Mouse (Mus musculus): ENCODE data around the gene Rbfox3. TPM values are rescaled to one million over a fixed set of nuclear protein-coding genes. Genes with fewer than 3 reads are reported as not detected.

Rbfox3 gene
- polyA plus RNA-seq (2015; fragmentation: Nextera tagmentation; extraction: Ambion mirVana), result 0.09 and 0.16 TPM in 2 replicates

DNA sequence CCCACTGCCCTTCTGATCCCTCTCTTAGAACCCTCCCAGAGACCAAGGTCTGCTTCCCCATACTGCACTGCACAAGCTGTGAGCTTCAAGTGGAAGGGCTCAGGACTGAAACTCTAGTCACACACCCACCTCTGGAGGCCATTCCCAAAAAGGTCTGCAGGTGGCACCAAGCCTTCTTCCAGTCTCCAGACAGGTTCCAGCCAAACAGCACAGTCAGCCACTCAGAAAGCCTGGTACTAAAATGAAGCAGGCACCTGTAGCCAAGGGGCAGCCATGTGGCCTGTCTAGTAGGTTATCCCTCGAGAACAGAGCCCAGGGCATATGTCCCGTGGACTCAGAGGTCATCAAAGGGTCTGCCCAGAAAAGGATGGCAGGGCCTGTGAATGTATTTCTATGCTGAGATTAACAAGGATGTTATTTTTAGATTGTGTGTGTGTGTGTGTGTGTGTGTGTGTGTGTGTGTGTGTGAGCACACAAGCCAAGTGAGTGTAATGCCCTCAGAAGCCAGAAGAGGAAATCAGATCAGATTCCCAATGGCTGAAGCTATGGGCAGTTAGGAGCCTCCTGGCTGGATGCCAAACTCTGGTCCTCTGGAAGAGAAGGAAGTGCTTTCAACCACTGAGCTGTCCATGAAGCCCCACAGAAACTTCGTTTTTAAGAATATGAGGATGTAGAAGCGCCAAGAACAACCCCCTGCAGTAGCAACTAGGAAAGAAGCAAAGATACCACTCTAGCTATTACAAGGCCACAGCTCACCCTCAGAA, at the start of gene Rbfox3:
Gene Rbfox3, minus strand, starts transcription at position 291 of the 764 bp plus-strand sequence.
- Histone ChIP-seq H3K9ac (ENCODE audit: low read length) (no peak within 1 kb of the TSS), H3K4me1 (ENCODE audit: control insufficient read depth, insufficient read depth, low read length) (peaks cover 8% of the 10 kb centered on the region), H3K4me2 (ENCODE audit: low read depth, low read length) (no peak within 1 kb of the TSS), H3K27me3 (ENCODE audit: control insufficient read depth, insufficient read depth, low read length) (peaks cover 55% of the 10 kb centered on the region), H3K4me3 (ENCODE audit: low read length) (no peak within 1 kb of the TSS), H3K27ac (ENCODE audit: low read length) (no peak within 1 kb of the TSS), H3K36me3 (ENCODE audit: control insufficient read depth, insufficient read depth) (no peaks in the 10 kb centered on the region), H3K9me3 (replicated peaks; ENCODE audit: control insufficient read depth, low read length) (no peaks in the 10 kb centered on the region)
- ATAC-seq (replicated peaks; ENCODE audit: extremely low read depth, insufficient read depth, low FRiP score), result no peak
- 26% methylated on average over 4 of the region's 4 CpGs for whole genome bisulfite sequencing

GRCm38 (mm10) chr11:118960649-118961048, 49.3 kb upstream of the Rbfox3 start:
- WGBS, result 67% methylated on average over 3 of the region's 3 CpGs

GRCm38 (mm10) chr11:118957070-118957471, 45.7 kb upstream of the Rbfox3 start:
- Histone ChIP-seq H3K9me3 (replicated peaks; ENCODE audit: control insufficient read depth, low read length) (no peaks in the 10 kb centered on the region), H3K4me1 (ENCODE audit: control insufficient read depth, insufficient read depth, low read length) (peaks cover 15% of the 10 kb centered on the region), H3K36me3 (ENCODE audit: control insufficient read depth, insufficient read depth) (no peaks in the 10 kb centered on the region), H3K4me2 (ENCODE audit: low read depth, low read length) (peak overlapping the region; percentile 55), H3K27ac (ENCODE audit: low read length) (peak overlapping the region; percentile 54), H3K27me3 (ENCODE audit: control insufficient read depth, insufficient read depth, low read length) (peaks cover 8% of the 10 kb centered on the region; the same call in 1 of the 2 replicates), H3K9ac (ENCODE audit: low read length) (no peak overlapping the region), H3K4me3 (ENCODE audit: low read length) (no peak overlapping the region)
- 25% methylated on average over 14 of the region's 14 CpGs for WGBS
- ATAC-seq (replicated peaks; ENCODE audit: extremely low read depth, insufficient read depth, low FRiP score), result peak; percentile 87

More at GRCm38 (mm10) chr11:118960649-118961048, 49.3 kb upstream of the Rbfox3 start:
- H3K36me3 ChIP-seq (ENCODE audit: control insufficient read depth, insufficient read depth), result no peaks in the 10 kb centered on the region
- ATAC-seq (replicated peaks; ENCODE audit: extremely low read depth, insufficient read depth, low FRiP score), result no peak
- no peak overlapping the region for H3K27ac ChIP-seq (ENCODE audit: low read length)
- no peak overlapping the region for H3K4me2 ChIP-seq (ENCODE audit: low read depth, low read length)
- H3K9me3 ChIP-seq (replicated peaks; ENCODE audit: control insufficient read depth, low read length), result no peaks in the 10 kb centered on the region
- H3K27me3 ChIP-seq (ENCODE audit: control insufficient read depth, insufficient read depth, low read length), result peaks cover 17% of the 10 kb centered on the region
- peaks cover 15% of the 10 kb centered on the region for H3K4me1 ChIP-seq (ENCODE audit: control insufficient read depth, insufficient read depth, low read length)
- H3K4me3 ChIP-seq (ENCODE audit: low read length), result no peak overlapping the region
- no peak overlapping the region for H3K9ac ChIP-seq (ENCODE audit: low read length)

DNA sequence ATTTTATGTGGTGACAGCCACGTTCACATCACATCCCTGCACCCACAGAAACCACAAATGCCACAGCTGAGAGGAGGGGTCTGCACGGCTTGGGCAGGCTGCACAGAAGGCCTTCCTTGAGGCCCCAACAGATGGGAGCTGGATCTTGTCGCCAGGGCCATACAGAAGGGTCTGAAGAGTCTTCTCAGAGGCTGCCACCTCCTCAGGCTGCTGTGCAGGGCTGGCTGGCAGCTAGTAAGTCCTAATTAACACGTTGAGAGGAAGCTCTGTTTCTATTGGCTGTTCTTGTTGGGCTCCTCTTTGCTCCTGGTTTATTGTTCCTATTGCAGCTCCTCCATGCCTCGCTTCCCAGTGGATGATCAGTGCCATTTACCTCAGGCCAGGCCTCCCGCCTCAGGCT, 43.6 kb upstream of the Rbfox3 start:
- WGBS, result 53% methylated on average over 6 of the region's 6 CpGs
- H3K4me3 ChIP-seq (ENCODE audit: low read length), result no peak overlapping the region
- H3K9ac ChIP-seq (ENCODE audit: low read length), result no peak overlapping the region
- H3K27ac ChIP-seq (ENCODE audit: low read length), result no peak overlapping the region
- no peak for ATAC-seq (replicated peaks; ENCODE audit: extremely low read depth, insufficient read depth, low FRiP score)
- no peak overlapping the region for H3K4me2 ChIP-seq (ENCODE audit: low read depth, low read length)
- no peaks in the 10 kb centered on the region for H3K36me3 ChIP-seq (ENCODE audit: control insufficient read depth, insufficient read depth)
- no peaks in the 10 kb centered on the region for H3K9me3 ChIP-seq (replicated peaks; ENCODE audit: control insufficient read depth, low read length)
- peaks cover 3% of the 10 kb centered on the region for H3K27me3 ChIP-seq (ENCODE audit: control insufficient read depth, insufficient read depth, low read length)
- H3K4me1 ChIP-seq (ENCODE audit: control insufficient read depth, insufficient read depth, low read length), result peaks cover 15% of the 10 kb centered on the region

GRCm38 (mm10) chr11:118945868-118946267, 34.5 kb upstream of the Rbfox3 start:
- WGBS, result 82% methylated on average over 8 of the region's 8 CpGs

DNA sequence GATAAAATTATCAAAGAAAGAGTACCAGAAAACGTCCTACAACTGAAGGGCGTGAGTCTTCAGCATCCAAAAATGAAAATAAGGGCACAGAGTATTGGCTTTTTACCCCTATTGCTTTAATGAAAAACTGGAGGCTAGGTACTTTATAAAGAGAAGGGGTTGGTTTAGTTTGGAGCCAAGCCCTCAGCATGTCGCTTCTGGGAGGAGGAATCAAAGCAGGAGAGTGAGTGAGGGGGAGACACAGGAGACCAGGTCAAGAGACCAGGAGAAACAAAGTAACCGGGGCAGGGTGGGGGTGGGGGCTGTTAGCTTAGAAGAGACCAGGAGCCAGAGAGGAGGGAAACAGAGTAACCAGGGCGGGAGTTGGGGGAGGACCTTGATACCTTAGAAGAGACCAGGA, 29.9 kb upstream of the Rbfox3 start:
- Histone ChIP-seq H3K4me2 (ENCODE audit: low read depth, low read length) (no peak overlapping the region), H3K27me3 (ENCODE audit: control insufficient read depth, insufficient read depth, low read length) (peaks cover 7% of the 10 kb centered on the region; the same call in 1 of the 2 replicates), H3K36me3 (ENCODE audit: control insufficient read depth, insufficient read depth) (no peaks in the 10 kb centered on the region), H3K9me3 (replicated peaks; ENCODE audit: control insufficient read depth, low read length) (no peaks in the 10 kb centered on the region), H3K4me3 (ENCODE audit: low read length) (no peak overlapping the region), H3K4me1 (ENCODE audit: control insufficient read depth, insufficient read depth, low read length) (no peaks in the 10 kb centered on the region), H3K27ac (ENCODE audit: low read length) (no peak overlapping the region), H3K9ac (ENCODE audit: low read length) (no peak overlapping the region)
- WGBS, result 40% methylated on average over 5 of the region's 5 CpGs
- ATAC-seq (replicated peaks; ENCODE audit: extremely low read depth, insufficient read depth, low FRiP score), result no peak

More at GRCm38 (mm10) chr11:118945868-118946267, 34.5 kb upstream of the Rbfox3 start:
- H3K9ac ChIP-seq (ENCODE audit: low read length), result no peak overlapping the region
- no peak overlapping the region for H3K27ac ChIP-seq (ENCODE audit: low read length)
- peaks cover 12% of the 10 kb centered on the region for H3K27me3 ChIP-seq (ENCODE audit: control insufficient read depth, insufficient read depth, low read length)
- no peak for ATAC-seq (replicated peaks; ENCODE audit: extremely low read depth, insufficient read depth, low FRiP score)
- no peaks in the 10 kb centered on the region for H3K36me3 ChIP-seq (ENCODE audit: control insufficient read depth, insufficient read depth)
- no peak overlapping the region for H3K4me3 ChIP-seq (ENCODE audit: low read length)
- H3K9me3 ChIP-seq (replicated peaks; ENCODE audit: control insufficient read depth, low read length), result no peaks in the 10 kb centered on the region
- H3K4me1 ChIP-seq (ENCODE audit: control insufficient read depth, insufficient read depth, low read length), result no peaks in the 10 kb centered on the region
- H3K4me2 ChIP-seq (ENCODE audit: low read depth, low read length), result no peak overlapping the region

DNA sequence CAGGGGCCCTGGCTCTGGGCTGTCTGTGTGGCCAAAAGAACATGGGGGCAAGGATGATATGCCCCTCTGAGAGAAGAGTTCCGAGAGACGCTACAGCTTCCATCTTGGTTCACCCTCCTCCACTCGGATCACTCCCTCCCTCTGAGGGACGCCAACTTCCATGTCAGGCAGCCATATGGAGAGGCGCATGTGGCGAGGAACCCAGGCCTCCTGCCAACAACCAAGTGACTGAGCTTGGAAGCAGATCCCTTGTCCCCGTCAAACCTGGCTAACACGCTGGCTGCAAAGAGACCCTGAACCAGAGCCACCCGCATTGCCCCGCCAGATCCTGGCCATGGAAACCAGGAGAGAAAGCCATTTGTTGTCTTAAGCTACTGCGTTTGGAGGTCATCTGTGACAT, 29.1 kb upstream of the Rbfox3 start:
- ATAC-seq (replicated peaks; ENCODE audit: extremely low read depth, insufficient read depth, low FRiP score), result no peak
- H3K27me3 ChIP-seq (ENCODE audit: control insufficient read depth, insufficient read depth, low read length), result peaks cover 4% of the 10 kb centered on the region; the same call in 1 of the 2 replicates
- WGBS, result 65% methylated on average over 11 of the region's 11 CpGs

DNA sequence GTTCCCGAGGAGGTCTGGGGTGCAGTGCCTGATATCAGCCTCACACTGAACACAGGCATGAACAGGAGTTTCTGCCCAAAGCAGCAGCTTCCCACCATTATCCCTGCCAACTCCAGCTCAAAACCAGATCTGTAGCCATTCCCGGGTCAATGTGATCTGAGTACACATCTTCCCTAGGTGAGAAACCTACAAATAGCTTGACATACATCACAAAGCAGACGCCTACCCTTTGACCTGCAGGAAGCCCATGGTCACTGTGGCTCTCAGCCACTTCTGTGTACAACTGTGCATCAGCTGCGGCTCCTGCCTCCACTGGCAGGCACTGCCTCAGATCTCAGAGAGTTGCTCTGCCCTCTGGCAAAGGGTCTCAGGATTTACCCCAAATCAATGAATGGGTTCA, 28.3 kb upstream of the Rbfox3 start:
- H3K27me3 ChIP-seq (ENCODE audit: control insufficient read depth, insufficient read depth, low read length), result peaks cover 4% of the 10 kb centered on the region; the same call in 1 of the 2 replicates
- no peaks in the 10 kb centered on the region for H3K36me3 ChIP-seq (ENCODE audit: control insufficient read depth, insufficient read depth)
- WGBS, result 71% methylated on average over 4 of the region's 4 CpGs
- H3K4me3 ChIP-seq (ENCODE audit: low read length), result no peak overlapping the region
- ATAC-seq (replicated peaks; ENCODE audit: extremely low read depth, insufficient read depth, low FRiP score), result no peak
- no peaks in the 10 kb centered on the region for H3K4me1 ChIP-seq (ENCODE audit: control insufficient read depth, insufficient read depth, low read length)
- no peaks in the 10 kb centered on the region for H3K9me3 ChIP-seq (replicated peaks; ENCODE audit: control insufficient read depth, low read length)
- H3K4me2 ChIP-seq (ENCODE audit: low read depth, low read length), result no peak overlapping the region
- no peak overlapping the region for H3K27ac ChIP-seq (ENCODE audit: low read length)
- no peak overlapping the region for H3K9ac ChIP-seq (ENCODE audit: low read length)

More for the DNA sequence above, 29.1 kb upstream of the Rbfox3 start:
- Histone ChIP-seq H3K4me1 (ENCODE audit: control insufficient read depth, insufficient read depth, low read length) (no peaks in the 10 kb centered on the region), H3K9me3 (replicated peaks; ENCODE audit: control insufficient read depth, low read length) (no peaks in the 10 kb centered on the region), H3K4me2 (ENCODE audit: low read depth, low read length) (no peak overlapping the region), H3K27ac (ENCODE audit: low read length) (no peak overlapping the region), H3K9ac (ENCODE audit: low read length) (no peak overlapping the region), H3K36me3 (ENCODE audit: control insufficient read depth, insufficient read depth) (no peaks in the 10 kb centered on the region), H3K4me3 (ENCODE audit: low read length) (no peak overlapping the region)

- no peak for ATAC-seq (replicated peaks; ENCODE audit: extremely low read depth, insufficient read depth, low FRiP score)
- no peak overlapping the region for H3K4me2 ChIP-seq (ENCODE audit: low read depth, low read length)
- 23% methylated on average over 1 of the region's 1 CpGs for WGBS
Observed at GRCm38 (mm10) chr11:118934925-118935324, 23.5 kb upstream of the Rbfox3 start.

More at GRCm38 (mm10) chr11:118934925-118935324, 23.5 kb upstream of the Rbfox3 start:
- Histone ChIP-seq H3K9me3 (replicated peaks; ENCODE audit: control insufficient read depth, low read length) (peaks cover 5% of the 10 kb centered on the region), H3K27me3 (ENCODE audit: control insufficient read depth, insufficient read depth, low read length) (no peaks in the 10 kb centered on the region), H3K27ac (ENCODE audit: low read length) (no peak overlapping the region), H3K9ac (ENCODE audit: low read length) (no peak overlapping the region), H3K4me3 (ENCODE audit: low read length) (no peak overlapping the region), H3K4me1 (ENCODE audit: control insufficient read depth, insufficient read depth, low read length) (no peaks in the 10 kb centered on the region), H3K36me3 (ENCODE audit: control insufficient read depth, insufficient read depth) (no peaks in the 10 kb centered on the region)

All from heart, embryonic 16.5 days (tissue).